Mouse (Mus musculus) kidney, adult 2 months (tissue): ENCODE results near the gene Hist1h4b.

Experiments used
- CTCF ChIP-seq: fragments of 200-500 bp; conservative IDR thresholded peaks from 2 replicates; pipeline ENCODE4 v1.5.1; 2011; ENCODE audit warnings: low read depth, mild to moderate bottlenecking, control low read depth, low read length, moderate library complexity, mixed read lengths; ENCODE audit not compliant: insufficient read depth, insufficient read length
- POLR2A ChIP-seq: fragments of 200-500 bp; IDR thresholded peaks from one replicate; pipeline ENCODE4 v1.6.1; 2011; ENCODE audit warnings: low read depth, low read length, control low read depth

- TF ChIP-seq CTCF (no peak), POLR2A (no peak)
Measured at GRCm38 (mm10) chr13:23725213-23725612, 31.6 kb upstream of the Hist1h4b start.
